Mouse (Mus musculus): ENCODE measurements at regions not wholly inside any gene's neighbourhood (a gene's known extent, or its start where the extent isn't known, plus 50 kb on each side); places are given as distances from the start of the nearest gene placed in this dataset.

DNA sequence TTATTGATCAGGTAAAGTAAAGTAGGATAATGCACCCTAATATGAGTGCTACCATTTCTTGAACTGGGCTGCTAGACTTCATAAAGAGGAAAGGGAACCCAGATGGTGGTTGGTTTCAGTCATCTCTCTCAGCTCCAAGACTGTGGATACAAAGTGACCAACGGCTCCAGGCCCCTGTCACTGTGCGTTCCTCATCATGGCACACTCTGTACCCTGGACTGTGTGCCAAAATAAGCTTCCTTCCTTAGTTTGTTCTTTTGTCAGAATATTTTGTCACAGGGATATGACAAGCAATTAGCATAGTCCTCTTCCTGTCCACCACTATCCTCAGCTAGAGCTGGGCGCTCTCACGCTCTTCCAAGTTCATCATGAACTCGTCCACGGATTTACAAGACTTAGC lies 620.9 kb downstream of the Tox3 start:
- WGBS, result 93% methylated on average over 6 of the region's 6 CpGs
- H3K36me3 ChIP-seq, result no peaks in the 10 kb centered on the region
- ATAC-seq (replicated peaks), result no peak

DNA sequence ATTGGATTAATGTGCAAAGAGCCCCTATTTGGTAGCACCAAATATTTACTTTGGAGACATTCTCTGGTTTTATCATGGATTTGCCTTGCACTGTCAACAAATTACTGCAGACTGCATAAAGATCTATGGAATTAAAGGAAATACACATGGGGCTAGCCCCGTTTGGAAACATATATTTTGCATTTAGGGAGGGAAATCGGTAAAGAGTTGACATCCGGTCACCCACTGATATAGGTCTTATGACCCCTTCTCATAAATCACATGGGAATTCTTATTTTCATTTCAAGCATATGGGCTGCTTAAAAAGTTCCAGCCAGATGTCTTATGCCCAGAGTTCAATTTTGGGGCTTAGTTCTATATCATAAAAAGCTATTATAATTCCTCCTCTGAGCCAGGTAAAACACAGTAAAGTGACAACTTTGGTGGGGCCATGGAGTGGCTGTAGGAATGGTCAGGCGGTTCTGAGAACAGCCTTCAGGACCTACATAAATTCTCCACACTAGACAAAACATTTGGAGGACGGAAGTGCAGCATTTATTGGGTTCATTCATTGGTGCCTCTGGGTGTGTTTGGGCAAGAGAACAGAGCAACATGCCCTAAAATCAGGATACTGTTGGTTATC lies 626.3 kb downstream of the Tox3 start:
- Histone ChIP-seq H3K9ac (replicated peaks) (no peak overlapping the region), H3K27me3 (no peaks in the 10 kb centered on the region), H3K4me3 (no peak overlapping the region), H3K36me3 (no peaks in the 10 kb centered on the region), H3K4me1 (no peaks in the 10 kb centered on the region), H3K4me2 (replicated peaks) (no peak overlapping the region), H3K27ac (replicated peaks) (no peak overlapping the region), H3K9me3 (no peaks in the 10 kb centered on the region)
- ATAC-seq (replicated peaks), result no peak
- WGBS, result 90% methylated on average over 5 of the region's 5 CpGs

More for the DNA sequence above, 620.9 kb downstream of the Tox3 start:
- no peak overlapping the region for H3K4me3 ChIP-seq
- no peak overlapping the region for H3K9ac ChIP-seq (replicated peaks)
- H3K4me2 ChIP-seq (replicated peaks), result no peak overlapping the region
- H3K27ac ChIP-seq (replicated peaks), result no peak overlapping the region
- no peaks in the 10 kb centered on the region for H3K27me3 ChIP-seq
- H3K4me1 ChIP-seq, result no peaks in the 10 kb centered on the region
- no peaks in the 10 kb centered on the region for H3K9me3 ChIP-seq

DNA sequence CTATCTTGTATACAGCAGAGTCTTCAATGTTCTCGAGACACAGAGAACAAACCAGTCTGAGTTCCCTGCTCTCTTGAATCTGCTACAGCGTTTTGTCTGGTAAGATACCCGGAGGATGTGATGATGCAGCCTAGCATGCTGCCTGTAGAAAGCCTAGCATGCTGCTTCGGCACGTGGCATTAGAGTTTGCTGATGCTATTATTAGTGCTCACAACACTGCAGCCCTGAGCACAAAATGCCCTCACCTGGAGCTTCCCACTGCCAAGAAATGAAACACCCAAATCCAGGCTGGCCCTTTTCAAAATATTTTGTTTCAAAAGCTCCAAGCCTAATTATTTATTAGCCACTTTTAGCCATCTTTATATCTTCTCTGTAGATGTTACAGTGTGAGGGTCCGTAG lies 634.3 kb downstream of the Tox3 start:
- no peaks in the 10 kb centered on the region for H3K9me3 ChIP-seq
- no peak for ATAC-seq (replicated peaks)
- no peak overlapping the region for H3K27ac ChIP-seq (replicated peaks)

DNA sequence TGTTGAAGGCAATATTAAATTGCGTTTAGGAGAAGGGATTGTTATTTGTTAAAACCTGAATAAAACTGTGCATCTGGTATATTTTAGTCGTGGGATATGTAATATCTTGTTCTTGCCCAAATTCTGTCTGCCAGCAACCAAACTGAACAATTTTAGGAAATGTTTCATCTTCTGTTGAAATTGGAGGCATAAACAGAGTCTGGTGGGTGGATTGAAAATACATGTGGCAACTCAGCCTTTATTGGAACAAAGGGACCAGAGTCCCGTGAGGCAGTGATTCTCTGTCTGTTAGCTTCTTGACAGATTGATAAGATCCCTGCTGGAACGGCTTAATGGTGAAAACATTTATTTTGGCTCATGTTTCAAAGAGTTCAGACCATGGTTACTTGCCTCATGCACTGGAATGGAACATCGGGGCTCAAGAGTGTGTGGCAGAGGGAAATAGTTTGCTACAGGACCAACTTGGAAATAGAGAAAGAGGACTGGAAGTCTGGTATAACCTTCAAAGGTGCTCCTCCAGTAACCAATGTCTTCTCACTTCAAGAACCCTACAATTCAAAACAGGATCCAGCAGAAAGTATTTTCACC lies 640.7 kb downstream of the Tox3 start:
- Histone ChIP-seq H3K4me2 (replicated peaks) (no peak overlapping the region), H3K4me3 (no peak overlapping the region), H3K27me3 (no peaks in the 10 kb centered on the region), H3K27ac (replicated peaks) (no peak overlapping the region), H3K36me3 (no peaks in the 10 kb centered on the region), H3K9ac (replicated peaks) (no peak overlapping the region), H3K4me1 (no peaks in the 10 kb centered on the region), H3K9me3 (no peaks in the 10 kb centered on the region)
- no peak for ATAC-seq (replicated peaks)
- 70% methylated on average over 5 of the region's 5 CpGs for WGBS

More for the DNA sequence above, 634.3 kb downstream of the Tox3 start:
- no peak overlapping the region for H3K4me2 ChIP-seq (replicated peaks)
- H3K4me1 ChIP-seq, result no peaks in the 10 kb centered on the region
- no peak overlapping the region for H3K9ac ChIP-seq (replicated peaks)
- H3K36me3 ChIP-seq, result no peaks in the 10 kb centered on the region
- no peaks in the 10 kb centered on the region for H3K27me3 ChIP-seq
- H3K4me3 ChIP-seq, result no peak overlapping the region
- 75% methylated on average over 6 of the region's 6 CpGs for WGBS

DNA sequence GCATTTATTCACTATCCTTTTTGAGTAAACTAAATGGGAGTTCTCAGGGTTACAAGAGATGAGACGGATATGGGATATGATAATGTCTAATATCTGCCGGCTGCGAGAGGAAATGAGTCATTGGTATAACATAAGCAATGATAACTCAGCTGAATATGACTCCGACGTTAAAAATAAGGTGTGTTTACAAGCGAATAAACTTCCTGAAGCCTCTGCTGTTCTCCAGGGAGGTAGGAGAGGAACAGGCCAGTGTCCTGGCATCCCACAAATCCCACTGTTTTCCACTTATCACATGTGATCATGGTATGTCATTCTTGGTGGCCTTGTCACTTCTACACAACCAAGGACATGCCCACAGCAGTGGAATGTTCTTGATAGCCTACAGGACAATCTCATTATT lies 641.7 kb upstream of the Sall1 start:
- Histone ChIP-seq H3K4me1 (no peaks in the 10 kb centered on the region), H3K27ac (replicated peaks) (no peak overlapping the region), H3K4me2 (replicated peaks) (no peak overlapping the region), H3K9ac (replicated peaks) (no peak overlapping the region), H3K4me3 (no peak overlapping the region), H3K27me3 (0 out of 2 replicates have a peak, but pooled peaks cover 4% of the 10 kb centered on the region), H3K36me3 (no peaks in the 10 kb centered on the region), H3K9me3 (no peaks in the 10 kb centered on the region)
- 95% methylated on average over 6 of the region's 6 CpGs for WGBS
- ATAC-seq (replicated peaks), result no peak

DNA sequence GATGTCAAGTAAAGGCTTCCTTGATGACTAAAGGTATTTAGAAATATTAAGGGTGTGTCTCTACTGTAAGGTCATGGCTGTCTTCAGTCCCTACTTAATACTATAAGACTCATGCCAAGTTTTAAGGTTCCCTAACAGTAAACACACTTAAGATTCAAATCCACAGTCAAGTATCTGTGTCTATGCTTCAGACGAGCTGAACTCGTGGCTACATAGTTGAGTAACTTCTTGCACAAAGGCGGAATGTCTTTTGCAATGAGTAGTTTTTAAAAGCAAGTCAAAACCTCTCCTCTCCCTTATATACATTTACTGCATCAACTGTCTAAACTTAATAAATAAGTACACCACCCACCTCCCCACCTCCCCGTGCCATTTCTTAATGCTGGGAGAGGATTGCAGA lies 637.0 kb upstream of the Sall1 start:
- H3K9ac ChIP-seq (replicated peaks), result no peak overlapping the region
- no peaks in the 10 kb centered on the region for H3K36me3 ChIP-seq
- H3K9me3 ChIP-seq, result no peaks in the 10 kb centered on the region
- H3K27me3 ChIP-seq, result 0 out of 2 replicates have a peak, but pooled peaks cover 4% of the 10 kb centered on the region
- no peak for ATAC-seq (replicated peaks)
- H3K4me3 ChIP-seq, result no peak overlapping the region
- 94% methylated on average over 4 of the region's 4 CpGs for WGBS
- H3K4me1 ChIP-seq, result peaks cover 11% of the 10 kb centered on the region
- no peak overlapping the region for H3K4me2 ChIP-seq (replicated peaks)
- H3K27ac ChIP-seq (replicated peaks), result no peak overlapping the region

DNA sequence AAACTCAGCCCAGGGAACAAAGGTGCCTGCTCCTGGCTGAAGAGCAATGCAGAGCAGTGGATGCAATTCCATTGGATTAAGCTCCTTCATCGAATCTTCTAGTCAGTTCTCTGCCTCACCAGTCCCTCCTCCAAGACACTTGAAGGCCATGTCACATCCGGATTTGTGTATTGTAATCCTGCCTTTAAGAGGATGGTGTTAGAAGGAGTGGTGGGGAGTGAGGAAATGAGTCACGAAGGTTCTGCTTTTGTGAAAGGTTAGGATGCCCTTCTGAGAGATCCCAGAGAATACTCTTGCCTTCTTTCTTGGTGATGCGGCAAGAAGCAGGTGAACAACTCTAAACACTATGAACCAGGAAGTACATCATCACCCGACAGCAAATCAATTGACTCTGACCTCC lies 636.4 kb upstream of the Sall1 start:
- Histone ChIP-seq H3K4me1 (peaks cover 11% of the 10 kb centered on the region), H3K4me3 (no peak overlapping the region), H3K36me3 (no peaks in the 10 kb centered on the region), H3K9ac (replicated peaks) (no peak overlapping the region), H3K9me3 (no peaks in the 10 kb centered on the region), H3K27ac (replicated peaks) (no peak overlapping the region), H3K27me3 (0 out of 2 replicates have a peak, but pooled peaks cover 4% of the 10 kb centered on the region), H3K4me2 (replicated peaks) (no peak overlapping the region)
- ATAC-seq (replicated peaks), result no peak
- WGBS, result 73% methylated on average over 5 of the region's 5 CpGs

DNA sequence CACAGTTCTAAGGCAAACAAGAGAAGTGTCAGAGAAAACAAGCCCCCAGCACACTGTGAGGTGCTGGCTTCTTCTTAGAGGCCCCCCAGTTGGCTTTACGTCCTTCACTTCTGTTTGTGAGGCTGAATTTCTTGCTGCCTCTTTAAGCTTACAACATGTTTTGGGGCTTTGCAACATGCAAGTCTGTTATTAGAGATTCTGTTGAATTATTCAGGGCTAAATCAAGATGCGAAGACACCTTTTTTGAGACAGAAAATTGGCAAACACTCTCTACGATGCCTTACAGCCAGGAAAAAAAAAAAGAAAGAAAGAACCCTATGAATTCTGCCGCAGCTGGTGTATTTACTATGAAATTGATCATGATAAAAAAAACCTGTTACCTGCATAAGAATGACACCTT lies 635.6 kb upstream of the Sall1 start:
- Histone ChIP-seq H3K4me3 (no peak overlapping the region), H3K4me1 (peaks cover 11% of the 10 kb centered on the region), H3K9ac (replicated peaks) (no peak overlapping the region), H3K36me3 (no peaks in the 10 kb centered on the region), H3K9me3 (no peaks in the 10 kb centered on the region), H3K27ac (replicated peaks) (0 out of 2 replicates have a peak overlapping the region, but pooled peaks have one; percentile 12), H3K27me3 (0 out of 2 replicates have a peak, but pooled peaks cover 4% of the 10 kb centered on the region), H3K4me2 (replicated peaks) (no peak overlapping the region)
- 16% methylated on average over 4 of the region's 4 CpGs for WGBS
- no peak for ATAC-seq (replicated peaks)

DNA sequence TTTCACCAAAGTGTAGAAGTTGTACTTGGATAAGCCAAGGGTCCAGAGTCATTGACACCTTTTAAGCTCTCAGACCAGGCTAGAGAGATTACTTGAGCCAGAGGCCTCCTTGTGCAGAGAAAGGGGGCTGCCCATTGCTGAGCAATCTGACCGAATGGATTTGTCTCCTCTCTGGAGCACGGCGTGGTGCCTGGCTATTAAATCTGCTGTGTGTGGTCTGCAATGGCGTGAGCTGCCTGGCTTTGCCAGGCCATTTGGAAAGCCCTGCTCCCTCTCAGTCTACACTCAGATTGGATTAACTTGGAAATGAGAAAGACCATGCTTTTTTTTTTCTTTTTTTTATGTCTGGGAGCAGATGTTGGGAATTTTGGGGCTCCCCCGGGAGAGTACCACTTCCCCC lies 633.3 kb upstream of the Sall1 start:
- H3K9ac ChIP-seq (replicated peaks), result no peak overlapping the region
- no peaks in the 10 kb centered on the region for H3K36me3 ChIP-seq
- no peak overlapping the region for H3K4me2 ChIP-seq (replicated peaks)
- WGBS, result 14% methylated on average over 5 of the region's 5 CpGs
- H3K4me3 ChIP-seq, result no peak overlapping the region
- no peaks in the 10 kb centered on the region for H3K9me3 ChIP-seq
- H3K27me3 ChIP-seq, result 0 out of 2 replicates have a peak, but pooled peaks cover 4% of the 10 kb centered on the region
- peaks cover 11% of the 10 kb centered on the region for H3K4me1 ChIP-seq
- ATAC-seq (replicated peaks), result no peak
- H3K27ac ChIP-seq (replicated peaks), result no peak overlapping the region

DNA sequence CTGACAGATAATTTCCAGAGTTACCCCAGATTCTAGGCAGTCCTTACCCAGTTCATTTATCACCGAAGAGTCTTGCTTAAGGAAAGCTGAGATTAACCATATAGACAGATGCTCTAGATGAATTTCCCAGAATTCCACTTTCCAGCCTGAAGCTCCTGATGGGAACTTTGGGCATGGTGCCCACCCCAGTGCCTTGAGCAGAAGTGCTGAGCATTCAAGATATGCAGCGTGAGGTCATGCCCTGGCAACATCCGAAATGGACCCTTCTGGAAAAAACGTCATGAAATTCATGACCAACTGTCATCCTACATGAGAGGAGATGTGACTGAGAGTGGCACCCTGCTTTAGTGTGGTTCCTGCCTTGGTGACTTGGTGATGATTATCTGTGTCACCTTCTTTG lies 629.9 kb upstream of the Sall1 start:
- no peak overlapping the region for H3K4me2 ChIP-seq (replicated peaks)
- no peak overlapping the region for H3K9ac ChIP-seq (replicated peaks)
- no peak overlapping the region for H3K27ac ChIP-seq (replicated peaks)
- no peak overlapping the region for H3K4me3 ChIP-seq
- H3K36me3 ChIP-seq, result no peaks in the 10 kb centered on the region
- H3K4me1 ChIP-seq, result peaks cover 6% of the 10 kb centered on the region
- 0 out of 2 replicates have a peak, but pooled peaks have one; percentile 13 for ATAC-seq (replicated peaks)
- H3K9me3 ChIP-seq, result no peaks in the 10 kb centered on the region
- 73% methylated on average over 4 of the region's 4 CpGs for WGBS
- H3K27me3 ChIP-seq, result no peaks in the 10 kb centered on the region

DNA sequence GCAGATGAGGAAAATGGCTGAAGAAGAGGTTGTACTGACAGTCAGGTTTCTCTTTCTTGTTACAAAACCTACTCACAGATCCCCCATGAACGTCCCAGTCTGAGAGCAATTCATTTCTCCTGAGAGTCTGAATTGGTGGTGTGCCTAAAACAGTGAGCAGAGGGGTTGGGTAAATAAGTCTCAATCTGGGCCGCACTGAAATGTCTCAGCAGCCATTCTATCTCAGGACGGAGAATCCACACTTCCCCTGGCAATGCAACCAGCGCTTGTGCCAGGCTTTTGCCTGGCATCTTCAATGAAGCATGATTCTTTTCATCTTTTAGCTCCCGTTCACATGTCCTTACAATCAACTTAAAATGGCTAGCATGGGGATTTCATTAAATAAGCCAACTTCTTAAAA lies 628.7 kb upstream of the Sall1 start:
- no peak for ATAC-seq (replicated peaks)
- H3K27me3 ChIP-seq, result no peaks in the 10 kb centered on the region

DNA sequence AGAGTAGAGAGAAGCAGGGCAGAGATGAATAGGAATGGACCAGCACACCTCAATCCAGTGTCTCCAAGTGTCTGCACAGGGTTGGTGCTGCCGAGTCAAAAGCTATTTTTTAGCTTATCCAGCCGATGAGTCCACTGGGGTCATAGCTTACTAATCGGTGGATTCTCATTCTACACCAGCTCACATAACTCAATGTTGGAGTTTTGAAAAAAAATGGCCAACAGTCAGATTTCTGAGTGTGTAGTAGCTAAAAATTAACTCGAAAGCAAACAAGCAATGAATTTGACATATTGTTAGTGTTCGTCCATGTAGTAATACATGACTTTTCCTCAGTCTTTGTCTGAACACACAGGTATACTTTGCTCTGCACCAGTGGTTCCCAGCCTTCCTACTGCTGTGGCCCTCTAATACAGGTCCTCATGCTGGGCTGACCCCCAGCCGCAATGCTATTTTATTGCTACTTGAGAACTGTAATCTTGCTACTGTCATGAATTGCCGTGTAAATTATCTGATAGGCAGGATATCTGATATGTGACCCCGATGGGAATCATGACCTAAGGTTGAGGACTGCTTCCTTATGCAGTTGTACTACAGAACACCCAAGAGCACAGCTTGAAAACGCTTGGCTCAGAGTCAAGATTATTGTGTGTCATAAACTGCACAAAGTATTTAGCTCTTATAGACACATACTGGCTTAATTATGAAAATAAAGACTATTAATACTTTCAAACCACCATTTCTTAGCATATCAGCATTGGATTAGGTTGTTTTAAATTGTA lies 621.1 kb upstream of the Sall1 start:
- ATAC-seq (replicated peaks), result no peak
- Histone ChIP-seq H3K27ac (replicated peaks) (no peak overlapping the region), H3K9me3 (no peaks in the 10 kb centered on the region), H3K4me3 (no peak overlapping the region), H3K4me1 (no peaks in the 10 kb centered on the region), H3K36me3 (no peaks in the 10 kb centered on the region), H3K27me3 (no peaks in the 10 kb centered on the region), H3K4me2 (replicated peaks) (no peak overlapping the region), H3K9ac (replicated peaks) (no peak overlapping the region)
- WGBS, result 90% methylated on average over 9 of the region's 9 CpGs

More for the DNA sequence above, 628.7 kb upstream of the Sall1 start:
- peaks cover 5% of the 10 kb centered on the region for H3K4me1 ChIP-seq
- WGBS, result 59% methylated on average over 5 of the region's 5 CpGs
- no peak overlapping the region for H3K9ac ChIP-seq (replicated peaks)
- no peak overlapping the region for H3K4me3 ChIP-seq
- no peak overlapping the region for H3K27ac ChIP-seq (replicated peaks)
- H3K36me3 ChIP-seq, result no peaks in the 10 kb centered on the region
- no peak overlapping the region for H3K4me2 ChIP-seq (replicated peaks)
- no peaks in the 10 kb centered on the region for H3K9me3 ChIP-seq

All from forebrain, embryonic 15.5 days (tissue).